Mouse (Mus musculus) lung, postnatal 4 days (tissue): ENCODE measurements at regions not wholly inside any gene's neighbourhood (a gene's known extent, or its start where the extent isn't known, plus 50 kb on each side); places are given as distances from the start of the nearest gene placed in this dataset.

Source experiments
- DNase-seq, 2 experiments: peaks; one replicate each; pipeline ENCODE4 v3.0.0; 2021

DNA sequence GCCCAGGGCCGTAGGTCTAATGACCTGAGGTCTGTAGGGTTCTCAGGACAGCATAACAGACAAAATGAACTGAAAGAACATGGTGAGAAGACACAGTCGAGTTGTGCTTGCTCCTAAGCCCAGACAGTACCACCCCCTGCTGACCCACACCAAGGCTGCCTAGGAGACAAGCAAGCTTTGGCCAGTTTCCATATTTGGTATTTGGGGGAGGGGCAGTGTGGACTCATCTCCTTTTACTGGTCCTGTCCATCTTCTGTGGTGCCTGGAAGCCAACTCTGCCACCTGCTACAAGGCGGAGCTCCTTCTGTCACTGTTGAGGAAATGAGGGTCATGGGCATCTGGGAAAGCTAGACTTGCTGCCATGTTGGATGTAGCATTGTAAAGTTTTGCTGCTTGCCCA is 68.9 kb downstream of the Tex29 start:
- DNase-seq = peak in 1 of 2 experiments; percentile 11

DNA sequence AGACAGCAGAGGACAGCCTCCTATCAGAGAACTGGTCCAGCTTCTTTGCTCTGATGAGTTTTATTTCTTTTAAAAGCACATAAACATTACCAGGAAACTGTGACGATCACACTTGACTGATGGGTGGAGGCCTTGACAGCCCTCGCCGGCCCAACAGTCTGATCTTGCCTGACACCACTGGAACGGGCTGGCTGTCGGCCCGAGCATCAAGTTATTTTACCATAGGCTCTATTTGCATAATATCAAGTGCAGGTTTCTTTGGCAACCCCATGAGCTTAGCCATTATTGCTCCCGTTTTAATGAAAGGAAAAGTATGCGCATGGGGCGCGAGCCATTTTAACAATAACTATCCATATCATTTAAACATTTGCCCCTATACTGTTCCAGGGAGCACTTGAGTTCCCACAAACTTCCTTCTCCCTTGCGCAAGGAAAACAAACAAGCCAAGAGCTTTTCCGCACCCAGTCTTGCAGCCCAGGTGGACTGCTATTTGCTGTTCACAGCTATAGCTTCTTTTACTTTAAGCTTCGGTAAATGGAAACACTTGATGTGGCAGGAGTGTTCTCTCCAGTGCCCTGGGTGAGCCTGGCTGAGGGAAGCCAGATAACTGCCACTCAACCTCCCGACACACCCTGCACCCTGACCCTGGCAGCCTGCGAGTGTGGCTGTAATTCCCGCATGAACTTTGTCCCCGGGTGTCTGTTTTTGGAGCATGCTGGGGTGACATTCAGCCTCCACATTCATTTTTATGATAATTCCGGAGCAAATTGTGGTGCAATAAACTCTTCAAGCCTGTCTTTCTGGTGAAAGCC is 71.6 kb downstream of the Tex29 start:
- DNase-seq = peak; percentile 32 to 67

DNA sequence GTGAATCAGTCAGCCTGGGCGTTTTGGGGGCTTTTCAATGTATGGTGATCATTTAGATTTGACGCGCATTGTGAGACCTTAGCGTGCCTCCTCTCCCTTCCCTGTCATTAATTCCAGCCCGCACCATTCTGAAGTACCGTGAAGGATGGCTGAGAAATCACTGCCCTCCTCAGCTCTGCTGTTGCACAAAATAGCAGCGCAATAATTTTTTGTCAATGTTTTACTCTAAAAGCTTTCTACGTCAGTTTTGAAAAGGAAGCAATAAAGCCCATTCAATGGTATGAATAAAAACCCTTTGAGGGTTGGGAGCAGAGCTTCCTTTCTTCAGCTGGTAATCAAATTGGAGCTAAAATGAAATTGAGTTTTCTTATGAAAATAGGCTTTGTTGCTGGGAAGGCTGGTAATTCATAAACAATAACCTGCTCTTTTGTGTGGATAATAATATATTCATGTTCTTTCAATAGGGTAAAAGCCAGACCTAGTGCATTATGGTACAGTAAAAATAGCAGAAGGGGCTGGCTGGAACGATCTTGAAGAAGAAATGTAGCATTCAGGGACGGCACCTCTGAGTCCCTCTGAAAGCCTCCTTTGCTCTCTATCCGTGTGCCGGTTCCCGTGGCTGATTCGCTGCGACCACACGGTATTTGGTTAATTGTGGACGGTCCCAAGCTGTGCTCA is 72.3 kb downstream of the Tex29 start:
- no peak for DNase-seq

DNA sequence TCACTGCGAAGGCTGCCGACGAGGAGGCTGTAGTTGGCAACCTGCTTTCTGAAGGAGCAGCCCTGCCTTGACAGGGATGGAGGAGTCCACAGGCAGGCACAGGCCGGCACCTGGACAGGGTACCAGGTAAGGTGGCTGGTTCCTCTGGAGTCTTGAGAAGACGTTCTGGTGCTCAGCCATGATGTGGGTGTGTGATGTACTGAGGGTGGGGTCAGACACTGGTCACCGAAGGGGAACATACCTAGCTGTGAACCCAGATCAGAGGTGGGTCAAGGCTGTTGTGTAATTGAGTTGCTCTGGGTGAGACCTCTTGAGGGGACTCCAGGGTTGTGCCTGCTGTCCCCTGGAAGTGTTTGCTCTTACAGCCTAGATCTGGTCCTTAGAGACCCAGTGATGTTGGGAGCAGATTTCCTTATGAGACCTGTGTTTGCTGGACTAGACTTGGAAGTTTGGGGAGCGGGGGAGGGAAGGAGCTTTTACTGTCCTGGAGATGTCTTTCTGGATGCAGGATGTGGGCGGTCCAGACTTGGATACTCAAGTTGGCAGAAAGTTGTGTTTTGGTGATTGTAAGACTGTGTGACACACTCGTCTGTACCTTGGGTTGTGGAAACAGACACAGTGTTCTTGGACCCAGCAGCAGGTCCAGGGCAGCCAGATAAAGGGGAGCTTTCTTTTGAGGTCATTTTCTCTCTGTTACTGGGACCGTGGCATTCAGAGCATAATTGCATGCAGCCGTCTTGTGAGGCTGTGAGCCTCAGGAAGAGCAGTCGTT is 73.0 kb downstream of the Tex29 start:
- peak in 1 of 2 experiments; percentile 25 for DNase-seq

DNA sequence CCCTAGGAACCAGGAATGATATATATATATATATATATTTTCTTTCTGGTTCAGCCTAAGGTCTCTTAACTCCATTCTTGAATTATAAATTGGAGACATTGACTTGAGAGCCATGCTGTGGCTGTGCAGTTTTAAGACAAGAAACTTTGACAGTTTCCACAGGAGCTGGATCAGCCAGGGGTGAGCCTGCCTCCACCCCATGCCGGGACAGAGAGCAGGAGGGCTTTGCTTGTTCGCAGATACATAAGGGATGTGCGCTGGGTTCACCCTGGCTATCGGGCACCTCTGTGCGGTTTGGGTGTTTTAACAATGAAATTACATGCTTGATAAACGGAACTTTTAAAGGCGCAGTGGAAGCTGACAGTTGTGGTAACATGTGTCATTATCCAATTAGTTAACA is 73.9 kb downstream of the Tex29 start:
- DNase-seq = peak in 1 of 2 experiments; percentile 17

DNA sequence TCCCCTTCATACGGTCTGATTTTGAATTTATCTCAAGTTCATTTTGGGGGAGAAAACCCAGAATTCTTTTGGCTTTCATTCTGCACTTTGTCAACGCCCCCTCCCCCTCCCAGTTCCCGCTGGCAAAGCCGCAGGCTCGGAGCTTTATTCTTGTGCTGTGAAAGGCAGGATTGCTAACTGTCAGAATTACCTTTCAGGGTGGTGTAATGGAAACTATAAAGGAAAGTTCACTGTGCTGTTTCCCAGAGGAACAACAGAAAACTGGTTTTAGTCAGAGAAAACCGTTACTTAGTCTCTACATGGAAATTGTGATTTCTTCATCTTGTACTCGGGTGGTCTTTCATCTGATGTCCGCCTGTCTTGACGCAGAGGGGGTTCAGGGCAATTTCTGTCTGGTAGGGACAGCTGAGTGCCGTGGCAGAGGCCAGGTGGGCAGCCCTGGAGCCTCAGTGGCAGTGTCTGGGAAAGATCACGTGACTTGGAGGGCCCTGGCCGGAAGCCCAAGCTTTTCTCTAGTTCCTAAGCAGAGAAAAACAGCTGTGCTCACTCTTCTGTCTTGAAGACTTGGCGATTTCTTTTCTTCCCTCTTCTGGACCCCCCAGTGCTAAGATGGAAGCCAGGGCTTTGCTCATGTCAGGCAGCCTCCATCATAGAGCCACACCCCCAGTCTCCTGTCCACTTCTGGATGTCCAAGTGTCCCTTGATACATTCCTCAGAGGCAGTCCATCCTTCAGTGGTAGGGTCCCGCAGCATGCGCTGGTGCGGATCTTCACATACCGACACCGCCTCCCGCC is 74.6 kb downstream of the Tex29 start:
- peak; percentile 46 to 70 for DNase-seq

DNA sequence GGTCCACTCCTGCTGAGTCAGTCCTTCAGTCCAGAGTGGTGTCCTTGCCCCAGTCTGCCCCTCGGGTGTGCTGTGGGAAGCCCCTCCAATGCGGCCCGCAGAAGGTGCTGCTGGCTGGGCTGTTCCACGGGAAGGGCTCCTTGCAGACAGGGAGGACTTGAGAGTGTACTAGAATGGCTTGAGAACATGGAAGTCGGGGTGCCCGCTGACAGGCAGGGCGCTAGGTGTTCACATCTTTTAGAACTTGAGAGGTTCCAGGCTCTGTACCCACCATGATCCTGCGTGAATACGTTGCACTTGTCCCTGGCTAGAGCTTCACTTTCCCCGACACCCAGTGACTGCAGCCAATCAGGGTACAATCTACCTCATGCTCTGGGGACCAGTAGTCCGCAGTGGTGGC is 75.4 kb downstream of the Tex29 start:
- peak in 1 of 2 experiments; percentile 14 for DNase-seq

DNA sequence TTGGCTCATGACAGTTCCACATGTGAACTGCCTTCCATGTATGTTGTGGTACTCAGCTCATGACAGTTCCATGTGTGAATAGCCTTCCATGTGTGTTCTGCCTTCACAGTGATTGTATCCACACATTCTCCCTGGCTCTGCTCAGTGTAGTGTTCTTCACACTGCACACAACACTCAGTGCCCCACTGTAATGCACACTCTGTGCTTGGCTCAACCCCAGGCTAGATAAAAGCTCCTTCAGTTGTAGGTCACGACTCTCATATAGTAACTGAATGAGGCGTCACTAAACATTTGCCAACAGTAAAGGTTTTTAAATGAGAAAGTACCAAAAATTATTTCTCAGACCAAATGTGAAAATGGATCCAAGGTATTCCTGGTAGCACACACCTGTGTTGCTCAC is 79.6 kb downstream of the Tex29 start:
- no peak for DNase-seq

DNA sequence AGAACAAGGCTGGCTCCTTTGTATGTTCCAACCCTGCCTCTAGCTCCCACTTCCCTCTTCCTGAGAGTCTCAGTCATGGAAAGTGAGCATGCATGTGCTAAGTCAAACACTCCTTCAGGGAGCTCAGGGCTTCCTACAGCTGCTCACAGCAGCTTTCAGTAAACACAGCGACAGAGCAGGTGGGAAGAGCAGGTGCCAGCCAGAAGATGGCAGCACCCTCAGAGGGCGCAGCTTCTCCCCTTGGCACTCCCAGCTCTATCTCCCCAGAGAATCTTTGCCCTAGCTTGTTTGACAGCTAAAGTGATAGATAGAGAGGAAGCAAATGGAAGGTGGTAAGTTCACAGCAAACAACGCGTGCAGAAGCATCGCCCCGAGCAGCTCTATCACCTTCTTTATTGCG is 82.8 kb downstream of the Tex29 start:
- DNase-seq = no peak

DNA sequence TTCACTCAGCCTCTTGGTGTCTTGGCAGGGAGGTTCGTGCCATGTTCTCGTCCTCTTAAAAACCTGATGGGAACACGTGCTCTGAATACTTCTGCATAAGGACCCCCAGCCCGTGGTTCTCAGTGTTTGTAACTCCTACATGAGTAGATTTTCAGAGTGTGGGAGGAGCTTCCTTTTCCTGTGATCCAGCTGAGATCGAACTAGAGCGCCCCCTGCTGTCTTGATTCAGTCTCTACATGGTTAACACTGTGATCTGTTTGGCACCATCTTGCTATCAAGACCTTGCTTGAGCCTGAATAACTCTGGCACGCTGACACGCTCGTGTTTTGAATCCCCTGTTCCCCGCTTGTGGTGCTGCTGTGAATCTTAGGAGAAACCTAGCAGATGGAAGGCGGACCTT is 83.9 kb downstream of the Tex29 start:
- peak; percentile 52 to 79 for DNase-seq

DNA sequence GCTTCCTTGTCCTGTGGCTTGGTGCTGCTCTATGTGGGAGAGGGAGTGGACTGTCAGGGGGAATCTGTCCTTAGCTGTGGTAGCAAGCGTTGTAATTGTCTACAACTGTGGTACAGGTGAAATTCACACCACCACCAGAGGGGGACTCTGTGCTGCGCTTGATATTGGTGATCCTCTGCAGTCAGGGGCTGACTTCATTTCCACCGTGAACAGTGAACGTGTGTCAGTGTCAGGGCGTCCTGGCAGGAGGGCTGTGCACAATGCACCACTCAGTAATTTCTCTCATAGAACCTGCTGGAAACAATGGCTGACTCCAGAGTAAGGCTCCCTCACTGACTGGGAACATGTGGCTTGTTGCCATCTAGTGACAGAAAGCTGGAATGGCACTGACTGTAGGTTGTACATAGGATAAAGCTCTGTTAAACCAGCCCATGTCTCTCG is 102.6 kb downstream of the Tex29 start:
- peak in 1 of 2 experiments; percentile 59 for DNase-seq

DNA sequence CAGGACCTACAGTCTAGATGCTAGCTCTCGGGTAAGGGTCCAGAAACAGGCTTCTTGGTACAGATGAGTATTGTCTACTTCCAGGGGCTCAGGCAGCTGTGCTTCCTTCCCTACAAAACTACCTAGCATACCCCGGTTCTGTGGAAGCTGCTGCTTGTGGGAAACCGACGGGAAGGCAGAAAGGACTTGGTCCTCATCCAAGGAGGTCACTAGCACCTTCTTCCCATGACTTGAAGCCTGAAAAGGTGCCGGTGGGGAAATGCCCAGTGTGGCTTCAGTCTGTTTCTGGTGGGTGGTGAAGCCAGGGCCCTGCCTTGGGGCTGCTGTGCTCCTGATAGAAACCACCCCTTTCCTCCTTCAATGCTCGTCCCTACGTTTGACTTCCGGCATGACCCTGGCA is 107.5 kb downstream of the Tex29 start:
- no peak for DNase-seq

DNA sequence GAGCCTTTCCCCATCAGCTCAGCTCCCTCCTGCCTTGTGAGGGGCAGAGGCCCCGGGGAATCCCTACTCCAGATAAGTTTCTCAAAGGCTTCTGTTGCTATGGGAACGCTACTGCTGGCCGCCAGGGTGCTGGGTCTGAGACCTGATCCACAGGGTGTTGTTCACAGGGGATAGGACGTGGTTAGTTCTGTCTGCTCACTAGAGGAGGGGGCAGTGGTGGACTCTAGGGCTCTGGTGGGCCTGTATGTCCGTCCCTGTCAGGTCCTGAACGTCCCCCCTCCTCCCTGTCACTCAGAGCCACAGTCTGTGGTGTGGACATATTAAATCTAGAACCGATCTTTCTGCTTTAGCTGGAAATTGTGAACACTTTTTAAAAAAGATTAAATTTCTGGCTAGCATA is 116.0 kb downstream of the Tex29 start:
- no peak for DNase-seq

DNA sequence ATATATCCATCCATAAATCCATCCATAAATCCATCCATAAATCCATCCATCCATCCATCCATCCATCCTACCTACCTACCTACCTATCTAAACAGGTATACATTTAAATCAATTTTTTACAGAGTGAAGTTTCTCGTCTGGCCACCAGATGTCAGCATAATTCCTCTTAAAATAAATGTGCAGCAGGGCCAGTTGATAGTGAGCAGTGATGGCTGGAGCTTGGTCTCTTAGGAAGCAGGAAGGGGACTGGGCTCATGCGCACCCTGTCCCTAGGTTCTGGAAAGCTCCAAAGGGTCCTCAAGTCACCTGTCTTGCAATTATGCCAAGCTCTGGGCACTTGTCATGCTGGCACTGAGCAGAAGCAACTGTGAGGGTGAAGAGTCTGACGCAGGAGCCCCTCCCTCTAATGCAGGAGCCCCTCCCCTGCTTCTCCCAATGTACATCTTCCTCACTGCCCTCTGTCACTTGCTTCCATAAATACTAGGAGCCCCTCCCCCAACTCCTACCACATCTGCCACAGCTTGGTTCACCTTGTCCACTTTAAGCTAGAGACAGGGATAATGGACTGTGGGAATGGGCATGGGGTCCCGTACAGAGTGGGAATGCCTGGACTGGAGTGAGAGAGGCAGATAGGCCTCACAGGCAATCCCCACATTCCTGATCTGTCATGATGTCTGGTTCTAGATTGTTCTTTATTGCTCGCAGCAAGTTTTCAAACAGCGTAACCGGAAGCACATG is 116.9 kb downstream of the Tex29 start:
- peak in 1 of 2 experiments; percentile 46 for DNase-seq

DNA sequence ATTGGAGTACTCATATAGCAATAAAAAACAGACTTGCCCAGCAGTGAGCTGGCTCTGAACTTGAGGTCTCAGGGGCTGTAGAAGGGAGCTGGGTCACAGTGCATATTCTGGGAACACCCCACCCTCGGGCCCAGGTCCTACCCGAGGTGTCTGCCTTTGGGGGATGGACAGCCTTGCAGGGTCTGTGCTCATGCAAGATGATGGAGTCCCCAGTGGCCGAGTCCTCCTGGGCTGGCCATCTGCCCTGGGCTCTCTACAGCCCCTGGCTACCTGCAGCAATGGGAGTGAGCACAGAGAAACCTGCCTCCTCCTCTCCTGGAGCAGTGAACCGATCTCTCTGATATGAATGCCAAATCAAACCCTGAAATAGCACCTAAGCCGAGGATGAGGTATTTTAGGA is 117.9 kb downstream of the Tex29 start:
- no peak for DNase-seq

DNA sequence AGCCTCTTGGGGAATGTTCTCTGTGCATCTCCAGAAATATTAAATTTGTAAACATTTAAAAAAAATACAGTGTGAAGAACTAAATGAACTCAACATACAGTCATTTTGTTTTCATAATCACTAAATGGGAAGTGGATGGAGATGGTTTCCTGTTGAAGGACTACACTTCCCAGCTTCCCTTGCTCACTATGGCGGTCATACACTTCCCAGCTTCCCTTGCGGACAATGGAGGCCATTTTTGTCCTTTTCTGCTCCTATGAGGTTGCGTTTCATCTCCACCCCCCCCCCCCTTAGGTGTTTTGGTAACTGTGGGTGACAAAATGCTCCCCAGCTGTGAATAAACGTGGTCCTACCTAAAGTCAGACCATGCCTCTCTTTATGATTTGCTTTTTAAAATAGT is 119.2 kb downstream of the Tex29 start:
- DNase-seq = no peak

DNA sequence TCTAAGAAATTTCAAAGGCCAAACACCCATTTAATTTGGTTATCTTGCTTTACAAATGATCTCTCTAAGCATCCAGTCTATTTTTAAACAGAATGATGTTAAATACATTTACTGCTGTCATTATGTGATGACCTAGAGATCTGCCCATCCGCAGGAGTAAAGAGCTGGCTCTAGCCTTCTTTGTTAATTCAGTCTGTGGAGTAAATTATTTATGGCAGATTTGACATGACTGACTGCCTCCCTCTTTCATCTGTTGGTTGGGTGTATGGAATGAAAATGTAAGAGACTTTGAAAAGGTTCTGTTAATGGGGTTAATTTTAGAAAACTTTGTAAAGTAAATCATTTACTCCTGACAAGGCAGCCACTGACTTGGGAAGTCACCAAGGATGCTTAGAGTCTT is 123.3 kb downstream of the Tex29 start:
- no peak for DNase-seq

DNA sequence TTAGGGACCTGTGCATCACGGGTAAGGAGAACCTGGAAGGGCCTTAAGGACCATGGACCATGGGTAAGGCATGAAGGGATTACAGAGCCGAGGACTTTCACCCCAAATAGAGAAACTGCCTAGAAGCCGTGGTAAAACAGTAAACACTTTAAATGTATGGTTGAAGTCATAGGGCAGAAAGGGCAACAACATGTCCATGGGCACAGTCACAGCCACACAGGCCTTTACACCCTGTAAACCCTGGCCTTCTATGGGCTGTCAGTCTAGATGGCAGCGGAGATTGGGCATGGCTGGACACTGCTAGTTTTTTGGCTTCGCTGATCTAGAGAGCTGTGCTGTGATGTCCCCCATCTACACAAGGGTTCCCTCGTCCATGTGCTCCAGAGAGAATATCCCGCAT is 127.4 kb downstream of the Tex29 start:
- DNase-seq = no peak

DNA sequence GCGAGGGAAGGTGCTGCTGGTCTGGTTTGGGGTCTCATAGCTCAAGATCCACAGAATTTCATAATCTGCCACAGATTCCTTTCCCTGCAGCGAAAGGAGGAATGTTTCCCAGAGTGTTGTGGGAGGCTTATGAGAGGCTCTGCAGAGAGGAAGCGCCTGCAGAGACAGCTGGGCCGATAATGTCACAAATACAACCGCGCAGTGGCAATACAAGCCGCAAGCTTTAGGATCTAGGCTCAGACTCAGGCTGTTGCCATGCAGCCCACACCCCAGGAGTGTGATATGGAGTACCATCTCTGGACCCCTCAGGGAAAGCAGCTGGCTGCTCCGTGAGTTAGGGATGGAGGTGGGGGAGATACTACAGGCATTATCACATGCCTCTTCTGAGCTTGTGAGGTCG is 130.2 kb downstream of the Tex29 start:
- no peak for DNase-seq

DNA sequence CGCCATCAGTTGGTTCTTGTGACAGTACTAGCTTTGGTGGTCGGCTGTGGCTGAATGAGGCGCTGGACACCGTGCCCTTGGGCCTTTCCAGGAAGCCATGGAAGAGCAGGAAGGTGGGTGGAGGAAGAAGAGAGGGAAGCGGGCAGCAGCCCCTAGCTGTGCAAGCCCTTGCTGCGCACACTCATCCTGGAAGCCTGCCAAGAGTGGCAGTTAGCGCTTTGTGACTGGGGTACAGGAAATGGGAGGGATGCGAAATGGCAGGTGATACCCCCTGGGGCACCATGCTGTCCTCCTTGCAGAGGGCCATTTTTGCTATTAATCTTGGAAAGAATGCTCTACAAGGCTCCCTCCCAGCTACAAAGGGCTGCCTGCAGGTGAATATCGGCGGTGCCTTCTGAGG is 133.2 kb downstream of the Tex29 start:
- DNase-seq = no peak

DNA sequence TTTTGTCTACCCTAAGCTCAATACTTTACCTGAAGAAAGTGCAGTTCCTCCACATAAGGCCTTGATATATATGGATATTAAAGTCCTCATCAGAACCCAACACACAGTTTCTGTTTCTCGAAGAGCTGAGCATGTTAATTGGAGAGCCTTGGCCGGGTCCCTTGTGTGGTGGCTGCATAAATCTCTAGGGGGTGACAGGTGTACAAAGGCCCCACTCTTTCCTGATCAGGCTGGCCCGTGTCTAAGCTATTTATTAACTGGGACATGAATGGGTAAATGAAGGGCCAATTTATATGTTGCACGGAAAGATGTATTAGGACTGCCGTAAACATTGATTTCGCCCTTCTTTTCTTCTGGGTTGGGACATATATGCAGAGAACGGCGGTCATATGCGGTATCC is 136.8 kb downstream of the Tex29 start:
- no peak for DNase-seq

DNA sequence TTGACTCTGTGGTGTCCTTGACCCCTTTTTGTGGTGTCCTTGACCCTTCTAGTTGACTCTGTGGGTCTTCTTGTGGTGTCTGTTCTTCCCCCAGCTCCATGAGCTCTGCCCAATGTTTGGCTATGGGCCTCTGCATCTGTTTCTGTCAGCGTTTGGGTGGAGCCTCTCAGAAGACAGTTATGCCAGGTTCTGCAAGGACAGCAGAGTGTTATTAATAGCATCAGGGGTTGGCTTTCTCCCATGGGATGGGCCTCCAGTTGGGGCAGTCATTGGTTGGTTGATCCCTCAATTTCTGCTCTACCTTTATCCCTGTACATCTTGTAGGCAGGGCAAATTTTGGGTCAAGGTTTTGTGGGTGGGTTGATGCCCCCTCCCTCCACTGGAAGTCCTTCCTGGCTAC is 138.8 kb downstream of the Tex29 start:
- DNase-seq = no peak
